Mouse (Mus musculus) right cerebral cortex, postnatal 25 days (tissue): ENCODE measurements around the gene Amot.

Experiments
- DNase-seq: peaks from one replicate; pipeline ENCODE4 v3.0.0; 2022

Amot gene

DNA sequence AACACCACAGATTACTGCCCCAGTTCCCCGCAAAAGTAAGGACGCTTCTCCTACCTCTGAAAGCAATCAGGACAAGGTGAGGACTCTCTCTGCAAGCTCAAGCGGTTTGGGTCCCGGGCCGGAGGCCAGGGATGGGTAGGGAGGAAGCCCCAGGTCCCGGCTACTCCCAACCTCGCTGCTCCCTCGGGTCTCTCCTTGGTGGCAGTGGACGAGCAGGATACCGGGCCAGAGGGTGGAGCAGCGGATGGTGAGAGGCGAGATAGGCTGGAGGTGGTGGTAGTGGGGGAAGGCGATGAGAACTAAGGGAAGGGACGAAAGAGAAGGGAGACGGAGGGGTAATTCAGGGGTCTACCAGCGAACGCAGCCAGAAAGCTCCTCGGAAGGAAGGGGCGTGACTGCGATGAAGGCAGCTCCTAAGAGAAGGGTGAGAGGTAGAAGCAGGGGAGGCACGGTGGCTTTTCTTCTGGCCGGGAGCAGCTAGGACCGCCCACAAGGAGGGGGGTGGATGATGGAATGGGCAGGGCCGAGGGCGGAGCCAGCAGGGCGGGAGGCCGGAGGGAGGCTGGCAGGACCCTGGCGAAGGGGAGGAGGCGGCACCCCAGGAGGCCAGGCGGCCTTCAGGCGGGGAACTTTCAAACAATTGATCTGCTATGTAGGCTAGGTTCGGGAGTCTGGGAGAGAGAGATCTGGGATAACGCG lies at the start of gene Amot:
Gene Amot (minus strand): TSS at position 465 of the 699 bp plus-strand sequence.
- peak; percentile 73 for DNase-seq

- DNase-seq, result no peak
Measured at GRCm38 (mm10) chrX:145545060-145545459, 40.1 kb upstream of the Amot start.

GRCm38 (mm10) chrX:145543602-145544490 lies 38.9 kb upstream of the Amot start:
- no peak for DNase-seq

DNA sequence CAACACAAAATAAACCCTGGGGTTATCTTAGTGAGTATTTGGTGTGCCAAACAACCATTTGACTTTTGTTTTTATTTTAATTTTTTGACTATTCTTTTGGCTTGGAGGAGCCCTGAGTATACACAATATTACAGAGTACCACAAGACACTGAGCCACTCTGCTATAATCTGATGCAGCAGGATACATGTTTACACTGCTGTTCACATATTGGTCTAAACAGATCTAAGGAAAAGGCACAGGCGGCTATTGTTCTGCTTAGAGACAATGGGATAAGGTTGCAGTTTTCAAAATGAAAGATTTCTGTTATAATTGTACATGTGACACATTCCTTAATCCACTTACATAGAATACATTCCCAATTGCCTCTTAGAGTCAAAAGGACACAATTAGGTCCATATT lies 36.1 kb upstream of the Amot start:
- no peak for DNase-seq

DNA sequence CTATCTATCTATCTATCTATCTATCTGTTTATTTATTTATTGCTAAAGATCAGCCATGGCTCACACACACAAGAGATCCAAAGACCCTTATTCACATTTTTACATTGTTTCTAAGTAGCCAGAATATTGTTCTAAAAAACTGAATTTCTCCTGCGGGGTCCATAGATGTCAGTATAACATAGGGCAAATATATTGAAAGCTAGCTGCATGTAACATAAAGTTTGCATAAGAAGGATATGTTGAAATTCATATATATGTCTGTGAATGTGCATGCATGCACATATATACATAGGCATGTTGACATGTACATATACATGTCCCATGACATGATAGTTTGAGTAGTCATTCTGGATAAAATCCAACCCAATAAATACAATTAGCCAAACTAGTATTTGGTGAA lies 35.3 kb upstream of the Amot start:
- DNase-seq, result no peak

DNA sequence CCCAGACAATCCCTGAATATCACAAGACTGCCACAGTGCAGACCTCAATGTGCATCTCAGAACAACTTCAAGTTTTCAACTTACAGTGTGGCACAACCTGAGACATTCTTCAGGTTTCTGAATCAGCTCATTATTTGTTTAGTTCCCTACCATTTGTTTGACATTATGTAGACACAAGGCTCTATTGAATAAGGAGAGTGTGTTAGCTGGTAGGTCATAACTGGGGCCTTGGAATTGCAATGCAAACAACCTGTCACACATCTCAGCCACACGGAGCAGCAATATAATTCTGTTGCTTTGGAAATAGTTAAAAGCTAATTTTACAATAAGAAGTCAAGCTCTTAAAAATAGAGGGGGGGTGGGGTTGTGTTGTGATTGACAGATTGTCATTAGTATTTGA lies 24.6 kb upstream of the Amot start:
- DNase-seq, result no peak

- no peak for DNase-seq
Measured at GRCm38 (mm10) chrX:145516322-145517066, 11.5 kb upstream of the Amot start.

- no peak for DNase-seq
Measured at GRCm38 (mm10) chrX:145515498-145516158, 10.6 kb upstream of the Amot start.

DNA sequence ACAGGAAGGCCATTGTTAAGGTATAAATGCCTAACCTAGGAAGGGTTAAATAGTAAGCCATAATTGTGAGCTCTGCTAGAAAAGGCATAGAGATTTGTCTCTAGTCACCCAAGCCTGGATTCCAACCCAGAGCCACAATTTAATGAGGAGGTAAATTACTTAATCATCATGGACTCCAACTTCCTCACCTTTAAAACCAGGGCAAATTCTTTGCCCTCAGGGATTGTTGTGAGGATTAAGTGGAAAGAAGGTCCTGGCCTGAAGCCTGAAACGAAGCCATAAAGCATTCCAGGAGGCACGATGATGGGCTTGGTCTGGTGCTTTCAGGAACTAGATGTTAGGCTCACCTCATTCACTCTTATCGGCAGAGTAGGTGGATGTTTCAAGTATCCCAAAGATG lies 5.7 kb upstream of the Amot start:
- DNase-seq, result no peak

- peak; percentile 13 for DNase-seq
Measured at GRCm38 (mm10) chrX:145505457-145506201, 648 bp upstream of the Amot start.

- DNase-seq, result no peak
Measured at GRCm38 (mm10) chrX:145501666-145502355, 3.2 kb downstream of the Amot start.

DNA sequence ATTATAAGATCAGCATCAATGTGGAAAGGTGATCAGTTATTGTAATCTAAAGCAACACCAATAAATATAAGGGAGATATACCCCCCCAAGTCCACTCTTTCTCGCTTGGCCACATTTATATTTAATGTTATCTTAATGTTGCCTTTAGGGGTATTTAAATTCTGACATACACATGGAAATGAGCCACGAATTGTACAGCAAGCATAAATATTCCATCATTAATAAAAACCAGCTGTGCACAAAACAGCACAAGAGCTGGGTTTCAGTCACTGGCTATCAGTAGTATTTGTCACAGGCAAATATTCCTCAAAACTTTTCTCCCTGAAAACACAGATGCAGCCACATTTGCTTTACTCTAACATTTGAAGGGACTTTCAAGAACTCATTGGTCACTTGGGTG lies 5.9 kb downstream of the Amot start:
- no peak for DNase-seq

DNA sequence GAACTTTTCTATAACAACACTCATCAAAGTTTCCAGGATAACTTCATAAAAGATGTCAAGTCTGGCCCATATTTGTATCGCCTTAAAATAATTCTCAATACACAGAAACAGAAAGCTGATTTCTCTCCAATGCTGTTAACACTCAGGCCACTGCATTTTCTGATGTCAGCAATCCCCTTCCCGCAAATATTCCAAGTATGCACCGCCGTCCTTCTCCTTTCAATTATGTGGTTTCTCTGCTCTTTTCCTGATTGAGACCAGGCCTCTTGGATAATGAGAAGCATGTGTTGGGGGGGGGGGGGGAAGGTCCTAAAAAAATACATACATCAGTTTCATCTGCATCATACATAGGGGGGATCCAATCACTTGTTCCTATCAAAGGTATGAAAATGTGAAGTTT lies 6.3 kb downstream of the Amot start:
- DNase-seq, result no peak

GRCm38 (mm10) chrX:145497486-145497885 lies 7.5 kb downstream of the Amot start:
- DNase-seq, result no peak

DNA sequence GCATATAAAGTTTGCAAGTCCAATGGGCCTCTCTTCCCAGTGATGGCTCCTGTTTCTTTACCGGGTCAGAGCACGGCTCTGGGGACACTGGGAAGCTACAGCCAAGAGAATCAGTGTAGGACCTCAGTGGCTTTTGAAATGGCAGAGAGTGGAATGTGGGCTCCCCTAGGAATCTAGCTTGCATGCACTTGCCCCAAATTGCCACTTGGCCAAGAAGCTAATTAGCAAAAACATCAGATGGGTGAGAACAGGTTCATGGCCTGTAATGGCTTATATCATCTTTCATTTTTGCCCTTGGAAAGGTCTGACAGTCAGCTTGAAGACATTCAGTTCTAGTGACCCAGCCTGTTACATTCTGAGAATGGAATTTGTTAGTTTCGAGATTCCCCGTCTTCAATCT lies 9.6 kb downstream of the Amot start:
- no peak for DNase-seq

DNA sequence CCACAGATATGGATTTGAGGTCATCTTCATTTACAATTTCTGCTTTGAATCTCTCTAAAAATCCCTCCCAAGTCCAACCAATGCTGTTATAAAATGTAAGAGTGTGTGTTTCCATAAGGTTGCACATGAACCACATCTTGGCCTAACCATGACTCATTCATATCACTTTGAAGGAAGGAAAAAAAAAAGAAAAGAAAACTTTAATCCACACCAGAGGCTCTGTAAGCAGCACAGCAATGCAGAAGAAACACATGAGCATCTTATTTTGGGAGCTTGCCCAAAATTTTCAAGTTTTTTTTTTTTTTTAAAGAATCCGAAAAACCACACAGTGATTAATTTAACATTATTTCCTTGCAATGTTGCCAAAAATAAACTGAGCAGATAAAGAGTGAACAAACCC lies 14.2 kb downstream of the Amot start:
- DNase-seq, result no peak

DNA sequence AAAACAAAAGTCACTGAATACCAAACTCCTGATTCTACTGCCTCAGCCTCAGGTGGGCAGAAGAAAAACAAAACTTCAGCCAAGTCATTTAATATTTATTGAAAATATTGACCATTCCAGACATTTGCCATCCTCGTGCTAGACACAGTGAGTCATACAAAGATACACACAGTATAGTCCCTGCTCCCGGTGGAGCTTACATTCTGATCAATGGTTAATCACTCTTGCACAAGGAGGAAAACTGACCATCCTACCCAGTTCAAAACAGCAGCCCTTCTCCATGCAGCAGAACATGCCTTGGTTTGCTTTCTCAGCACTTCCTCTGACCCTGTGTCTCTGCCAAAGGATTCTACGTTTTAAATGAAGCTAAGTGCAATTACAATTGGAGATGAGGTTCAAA lies 14.6 kb downstream of the Amot start:
- DNase-seq, result no peak

GRCm38 (mm10) chrX:145489950-145490349 lies 15.0 kb downstream of the Amot start:
- no peak for DNase-seq

DNA sequence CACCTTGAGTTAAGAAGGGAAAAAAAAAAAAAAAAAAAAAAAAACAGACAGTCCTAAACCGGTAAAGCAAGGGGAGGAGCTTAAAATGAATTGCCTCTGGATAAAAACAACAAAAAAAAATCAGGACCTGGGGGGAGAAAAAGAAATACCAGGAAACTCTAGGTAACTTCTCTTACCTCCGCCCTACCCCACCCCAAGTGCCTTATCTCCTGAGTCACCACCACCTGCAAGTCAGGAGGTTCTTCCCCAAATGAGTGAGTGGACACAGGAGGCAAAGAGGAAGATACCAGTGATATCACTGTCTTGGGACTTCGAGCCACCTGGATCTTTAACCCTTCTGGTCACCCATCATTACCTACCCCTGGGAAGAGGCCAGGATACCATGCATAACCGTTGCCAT lies 19.5 kb downstream of the Amot start:
- DNase-seq, result no peak

DNA sequence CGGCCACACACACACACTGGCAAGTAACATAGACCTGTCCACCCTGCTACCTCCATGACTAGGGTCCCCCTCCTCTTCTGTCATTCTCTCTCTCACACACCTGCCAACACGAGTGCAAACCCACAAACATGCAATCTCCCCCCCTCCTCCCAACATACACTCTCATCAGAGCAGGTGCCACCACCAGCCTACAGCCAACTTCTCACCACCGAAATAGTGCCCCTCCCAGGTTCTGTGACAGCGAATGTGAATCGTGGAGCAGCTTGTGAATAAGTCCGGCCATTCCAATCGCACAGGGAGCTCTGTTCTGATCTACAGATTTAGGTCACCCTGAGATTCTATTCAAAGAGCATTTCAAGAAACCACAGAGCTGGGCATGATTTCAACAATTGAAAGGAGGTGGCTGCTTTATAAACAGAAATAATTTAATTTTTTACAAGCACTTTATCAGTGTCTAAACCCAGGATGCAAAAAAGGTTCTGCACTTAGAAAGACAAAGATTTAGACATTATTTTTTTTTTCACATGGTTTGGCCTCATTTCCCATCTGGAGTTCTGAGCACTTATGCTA lies 21.4 kb downstream of the Amot start:
- no peak for DNase-seq

DNA sequence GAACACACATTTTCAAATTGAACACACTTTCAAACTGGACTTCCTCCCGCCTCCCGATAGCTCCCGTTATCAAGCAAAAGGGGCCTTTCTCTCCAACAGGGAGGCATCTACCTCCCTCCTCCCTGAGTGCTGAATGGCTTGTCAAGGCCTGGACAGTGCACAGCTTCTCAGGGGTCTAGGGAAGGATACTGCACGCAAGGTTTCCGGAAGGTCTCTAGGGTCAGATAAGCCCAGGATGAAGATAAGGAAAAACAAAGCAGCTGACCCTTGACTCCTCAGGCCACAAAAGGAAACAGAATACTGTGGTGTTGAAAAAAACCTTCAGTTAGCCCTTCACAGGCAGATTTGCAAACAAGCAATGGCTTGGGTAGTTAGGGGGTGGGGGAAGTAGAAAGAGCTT lies 22.6 kb downstream of the Amot start:
- no peak for DNase-seq
